Mouse (Mus musculus): ENCODE measurements around the gene Casz1.

DNA sequence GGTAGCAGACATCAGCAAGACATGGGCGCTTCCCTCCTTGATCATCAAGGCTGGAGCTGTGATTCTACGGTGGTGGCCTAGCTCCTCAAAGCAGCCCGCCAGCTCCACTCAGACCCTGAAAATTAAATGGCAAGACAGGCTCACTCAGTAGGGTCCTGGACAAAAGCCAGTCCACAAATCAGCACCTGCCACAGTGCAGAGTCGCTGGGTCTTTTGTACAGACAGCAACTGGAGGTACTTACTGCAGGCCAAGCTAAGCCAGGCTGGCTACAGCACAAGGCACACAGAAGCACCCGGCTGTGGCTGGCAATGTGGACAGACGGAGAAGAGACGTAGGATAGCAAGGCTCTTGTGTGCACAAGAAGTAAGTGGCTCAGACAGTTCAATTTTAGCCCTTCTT lies 170.6 kb downstream of the Casz1 start:
- TF ChIP-seq GATA1 (IDR thresholded peaks at IDR 0.05; ENCODE audit: low read length), result no peak
- no peak for TF ChIP-seq TAL1 (IDR thresholded peaks at IDR 0.05; ENCODE audit: low read length)
